Mouse (Mus musculus) erythroblast, adult 5-6 weeks (primary cell): Measurements from ENCODE around the gene Sgpp2. TPM values are rescaled to one million over a fixed set of nuclear protein-coding genes. Genes with fewer than 3 reads are reported as not detected.

Source experiments
- ATAC-seq: replicated peaks from 2 replicates; pipeline ENCODE4 v1.8.0; 2016; ENCODE audit warnings: moderate number of reproducible peaks, mild to moderate bottlenecking, moderate TSS enrichment, inconsistent platforms; ENCODE audit not compliant: poor library complexity, low FRiP score, severe bottlenecking
- total RNA-seq, 2 experiments: library from RNA; stranded (forward) in 1 of 2; stranded (reverse) in 1 of 2; fragments of 150-400 nt in 1 of 2; fragments of 200-764, 138-1000 nt in 1 of 2; gene quantifications; 2 replicates each; pipeline versions ENCODE4 v1.2.3 to v1.2.4; 2015 to 2017; ENCODE audit warnings: low replicate concordance in 2 of 2

Gene Sgpp2
- total RNA-seq, 2 experiments from 2014 or later = not detected

DNA sequence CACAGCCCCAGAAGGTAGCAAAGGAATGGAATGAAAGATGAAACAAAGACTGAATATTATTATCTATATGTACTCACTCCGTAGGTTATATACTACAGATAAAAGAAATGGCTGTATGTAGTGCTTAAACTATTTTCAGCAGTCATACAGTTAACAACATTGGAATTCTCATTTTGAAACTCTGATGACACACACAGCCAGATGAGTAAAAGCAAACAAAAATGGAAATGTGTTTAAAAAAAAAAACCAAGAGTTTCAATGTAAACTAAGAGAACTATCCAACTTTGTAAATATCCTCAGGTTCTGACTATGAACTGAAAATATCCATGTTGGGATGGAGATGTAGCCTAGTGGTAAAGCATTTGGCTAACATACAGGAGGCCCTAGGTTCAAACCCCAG is 126.3 kb downstream of the Sgpp2 start:
- no peak for ATAC-seq

DNA sequence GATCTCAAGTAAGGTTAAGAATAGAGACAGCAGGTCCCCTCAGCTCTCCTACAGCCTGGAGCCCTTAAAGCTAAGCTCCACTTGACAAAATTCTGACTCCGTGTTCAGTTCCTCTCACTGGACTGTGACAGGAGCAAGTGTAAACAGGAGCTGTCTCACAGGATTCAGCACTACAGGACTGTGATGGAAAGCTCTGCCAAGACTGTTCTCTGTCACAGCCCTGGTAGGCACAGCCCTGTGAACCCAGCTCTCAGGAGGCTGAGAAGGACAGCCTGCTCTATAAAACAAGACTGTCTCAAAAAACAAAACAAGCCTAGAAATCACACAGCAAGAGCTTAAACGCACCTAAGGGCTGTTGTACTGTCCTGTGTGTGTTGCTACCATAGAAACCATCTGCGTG is 127.0 kb downstream of the Sgpp2 start:
- no peak for ATAC-seq

DNA sequence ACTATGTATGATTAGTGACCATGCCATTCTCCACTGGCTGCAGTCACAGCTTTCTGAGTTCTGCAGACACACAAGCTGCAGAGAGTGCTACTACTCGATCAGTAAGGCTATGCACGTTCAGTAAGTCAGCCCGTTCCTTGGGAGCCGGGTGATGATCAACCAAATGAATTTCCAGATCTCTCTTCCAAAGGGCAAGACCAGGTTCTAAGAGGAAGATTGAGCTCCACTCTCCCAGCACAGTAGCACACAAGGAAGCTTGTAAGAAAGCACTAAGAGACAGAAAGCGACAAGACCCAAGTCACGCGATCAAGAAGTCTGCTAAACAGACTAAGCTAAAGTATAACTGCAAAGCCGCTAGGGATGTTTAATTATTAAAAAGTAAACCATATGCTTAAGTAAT is 130.6 kb downstream of the Sgpp2 start:
- no peak for ATAC-seq

DNA sequence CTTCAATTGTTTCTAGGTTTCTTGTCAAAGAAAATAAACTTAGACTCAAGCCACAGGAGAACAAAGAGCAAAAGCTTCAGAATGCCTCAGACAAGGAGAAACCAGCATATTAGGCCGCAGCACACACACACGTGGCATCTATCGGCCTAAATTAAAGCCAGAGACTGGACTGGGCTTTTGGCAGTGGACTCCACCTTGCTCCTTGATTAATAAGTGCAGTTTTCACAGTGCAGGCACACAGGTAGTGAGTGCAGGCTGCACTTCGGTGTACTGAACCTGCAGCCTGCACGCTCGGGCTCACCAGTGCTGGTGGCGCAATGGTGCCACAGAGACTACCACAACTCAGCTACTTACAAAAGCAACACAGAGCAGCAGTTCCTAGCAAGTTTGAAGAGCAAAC is 132.9 kb downstream of the Sgpp2 start:
- ATAC-seq = no peak

DNA sequence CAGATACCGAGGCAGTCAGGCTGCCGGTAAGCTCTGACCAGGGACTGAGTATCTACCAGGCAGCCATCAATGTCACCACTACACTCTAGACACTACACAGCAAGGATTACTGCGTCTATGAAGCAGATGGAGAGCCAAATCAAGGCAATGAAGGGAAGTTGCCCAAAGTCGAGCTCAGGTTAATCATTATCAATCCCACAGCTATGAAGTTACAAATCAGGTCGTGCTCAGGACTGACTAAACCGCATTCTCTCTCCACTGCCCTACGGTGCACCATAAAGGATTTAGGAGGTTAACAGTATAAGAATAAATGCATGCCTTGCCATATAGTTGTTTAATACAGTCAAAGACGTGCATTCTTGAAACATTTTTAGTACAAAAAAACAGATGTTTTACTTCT is 136.1 kb downstream of the Sgpp2 start:
- no peak for ATAC-seq

DNA sequence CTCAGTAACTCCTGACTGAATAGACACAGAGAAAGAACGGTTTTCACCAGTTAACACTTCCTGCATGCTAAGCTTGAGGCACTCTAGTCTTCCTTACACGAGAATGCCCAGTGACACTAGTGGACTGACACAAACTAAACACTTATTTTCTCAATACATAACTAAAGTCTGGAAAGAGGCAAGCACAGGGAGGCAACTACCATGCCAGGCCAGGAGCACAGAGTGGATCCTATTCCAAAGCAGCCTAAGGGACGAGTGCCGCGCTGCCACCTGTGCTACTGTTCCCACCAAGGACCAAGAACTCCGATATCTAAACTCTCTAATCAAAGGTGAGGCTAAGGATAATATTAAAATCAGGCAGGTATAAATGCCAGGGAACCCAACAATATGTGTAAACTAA is 136.6 kb downstream of the Sgpp2 start:
- no peak for ATAC-seq

DNA sequence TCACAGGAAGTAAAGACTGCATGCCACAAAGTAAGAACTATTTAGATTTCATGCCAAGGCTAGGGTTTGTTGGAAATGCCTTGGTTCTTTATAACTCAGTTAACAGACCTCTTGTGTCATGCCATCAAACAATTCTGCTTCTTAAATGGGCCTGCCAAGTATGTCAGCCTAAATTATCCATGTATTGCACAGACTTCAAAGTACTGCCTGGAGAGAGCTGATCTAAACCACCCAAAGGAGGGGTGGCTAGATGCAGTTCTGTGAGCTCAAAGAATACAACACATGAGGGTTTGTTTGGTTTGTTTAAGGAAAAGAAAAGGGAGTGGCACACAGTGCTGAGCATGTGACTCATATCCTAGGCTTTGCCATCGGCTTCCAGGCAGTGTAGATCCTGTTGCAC is 137.9 kb downstream of the Sgpp2 start:
- ATAC-seq = no peak

DNA sequence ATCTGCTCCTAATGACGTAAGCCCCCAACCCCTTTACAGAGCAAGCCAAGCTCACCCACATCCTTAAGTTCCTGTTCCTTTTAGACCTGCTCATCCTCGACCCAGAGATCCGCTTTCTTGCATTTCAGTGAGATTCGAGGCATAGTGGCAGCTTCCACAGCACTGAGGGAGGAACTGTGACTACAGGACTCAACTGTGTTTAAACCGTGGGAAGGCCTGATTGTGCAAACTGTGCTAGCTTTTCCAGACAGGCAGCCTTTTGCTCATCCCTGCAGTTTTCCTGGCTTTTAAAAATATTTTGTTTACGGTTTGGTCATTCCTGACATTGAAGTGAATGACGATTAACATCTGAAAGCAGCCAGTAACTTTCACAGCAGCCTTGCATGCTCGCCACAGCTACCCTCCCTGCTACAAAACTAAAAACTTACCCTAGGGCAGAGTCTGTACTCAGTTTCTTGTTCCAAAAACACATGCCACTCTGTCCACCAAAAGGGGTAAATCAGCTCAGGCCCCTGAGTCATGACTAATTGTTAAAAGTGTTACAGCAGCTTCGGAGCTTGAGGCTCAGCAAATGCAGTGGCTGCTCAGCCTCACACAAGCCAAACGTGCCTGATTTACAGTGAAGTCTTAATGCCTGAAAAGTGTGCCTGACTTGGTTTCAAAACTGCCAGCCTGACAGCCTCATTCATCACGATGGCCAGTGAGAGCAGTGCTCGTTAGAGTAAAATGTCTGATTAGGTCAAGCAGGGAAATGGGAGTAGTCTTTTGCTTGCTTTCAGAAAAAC is 141.1 kb downstream of the Sgpp2 start:
- no peak for ATAC-seq

DNA sequence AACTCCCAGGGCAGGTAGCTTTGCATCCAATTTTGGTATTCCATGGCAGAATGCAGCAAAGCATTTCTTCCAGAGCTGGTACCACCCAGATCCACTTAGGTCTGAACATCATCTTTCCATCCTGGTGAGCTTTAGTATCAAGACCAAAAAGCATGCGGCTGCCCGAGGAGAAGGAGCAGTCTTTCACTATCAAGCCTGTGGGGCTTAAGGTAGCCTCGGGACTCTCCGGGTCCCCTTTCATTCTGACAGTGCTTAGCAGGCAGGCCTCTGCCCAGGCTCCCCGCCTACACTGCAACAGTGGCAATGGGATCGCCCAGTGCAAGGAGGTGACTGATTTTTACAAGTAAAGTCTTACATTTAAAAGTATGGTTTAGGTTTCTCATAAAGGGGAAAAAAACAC is 142.4 kb downstream of the Sgpp2 start:
- no peak for ATAC-seq

DNA sequence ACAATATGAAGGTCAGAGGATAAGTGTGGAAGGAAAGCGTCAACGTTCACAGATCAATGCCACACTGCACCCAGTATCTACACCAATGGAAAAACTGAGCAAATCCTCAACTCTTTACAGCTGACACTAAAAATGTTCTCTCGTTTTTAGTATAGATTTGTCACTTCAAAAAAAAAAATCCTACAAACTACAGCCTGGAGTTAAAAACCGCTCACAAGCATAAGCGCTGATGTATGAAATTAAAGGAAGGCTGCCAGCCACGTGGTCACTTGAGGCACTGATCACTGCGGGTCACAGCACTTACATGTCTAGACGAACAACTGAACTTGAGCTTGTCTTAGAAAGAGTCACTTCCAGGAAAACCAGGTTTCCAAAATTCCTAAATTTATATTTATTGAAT is 143.7 kb downstream of the Sgpp2 start:
- ATAC-seq = no peak

DNA sequence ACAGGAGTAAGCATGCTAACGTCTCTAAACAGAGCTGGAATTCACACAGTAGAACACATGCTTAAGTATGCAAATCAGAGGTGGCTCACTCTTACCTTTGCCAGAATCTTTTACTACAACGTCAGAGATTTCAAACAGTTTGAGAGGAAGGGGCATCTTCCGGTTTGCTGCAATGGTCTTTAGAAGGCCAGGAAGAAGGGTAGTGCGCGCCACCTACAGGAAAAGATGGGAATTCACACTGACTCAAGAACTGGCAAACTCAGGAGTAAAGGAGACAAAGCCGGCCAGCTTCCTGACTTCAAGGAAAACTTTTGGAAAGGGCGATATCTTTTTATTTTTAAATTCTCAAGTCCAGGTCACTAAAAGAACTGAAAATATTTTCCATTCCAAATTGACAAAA is 144.5 kb downstream of the Sgpp2 start:
- ATAC-seq = no peak

Other genes starting within 250 kb of the Sgpp2 start
- gene Pax3, start 113.2 kb upstream of the Sgpp2 start, total RNA-seq (2015; ENCODE audit: low replicate concordance) = not detected in 2 replicates
- not detected in 2 replicates for gene Pax3, start 113.2 kb upstream of the Sgpp2 start, total RNA-seq (2017; ENCODE audit: low replicate concordance)
- 20.1 and 28.8 TPM in 2 replicates for gene Farsb, start 178.6 kb downstream of the Sgpp2 start, total RNA-seq (2015; ENCODE audit: low replicate concordance)
- 14.1 and 16.3 TPM in 2 replicates for gene Farsb, start 178.6 kb downstream of the Sgpp2 start, total RNA-seq (2017; ENCODE audit: low replicate concordance)
- not detected in 2 replicates for gene Mogat1, start 200.6 kb downstream of the Sgpp2 start, total RNA-seq (2015; ENCODE audit: low replicate concordance)
- not detected in 2 replicates for gene Mogat1, start 200.6 kb downstream of the Sgpp2 start, total RNA-seq (2017; ENCODE audit: low replicate concordance)
- not detected in 2 replicates for gene BC035947, start 201.8 kb downstream of the Sgpp2 start, total RNA-seq (2015; ENCODE audit: low replicate concordance)
- not detected in 2 replicates for gene BC035947, start 201.8 kb downstream of the Sgpp2 start, total RNA-seq (2017; ENCODE audit: low replicate concordance)